Mouse (Mus musculus) left cerebral cortex, postnatal 4 days (tissue): ENCODE measurements around the gene Pfkfb4. TPM values are rescaled to one million over a fixed set of nuclear protein-coding genes. Genes with fewer than 3 reads are reported as not detected.

Source experiments
- DNase-seq: peaks from one replicate; pipeline ENCODE4 v3.0.0-alpha.2; 2022
- intact Hi-C: fragments of 180-260 bp; cut with DNase I; formaldehyde crosslinking; loops from one replicate; pipeline ENCODE4 v1.15.1; 2025
- microRNA-seq: library from miRNA; unstranded; fragments of <30 nt; microRNA quantifications from one replicate; pipeline ENCODE4 v1.2.0, GENCODE M21; 2022
- total RNA-seq, 2 experiments: library from RNA; stranded (reverse); gene quantifications; 2 replicates each; pipeline ENCODE4 v1.2.3; 2021

Pfkfb4 gene
- total RNA-seq, 2 experiments from 2014 or later = 25.5 to 25.8 TPM

DNA sequence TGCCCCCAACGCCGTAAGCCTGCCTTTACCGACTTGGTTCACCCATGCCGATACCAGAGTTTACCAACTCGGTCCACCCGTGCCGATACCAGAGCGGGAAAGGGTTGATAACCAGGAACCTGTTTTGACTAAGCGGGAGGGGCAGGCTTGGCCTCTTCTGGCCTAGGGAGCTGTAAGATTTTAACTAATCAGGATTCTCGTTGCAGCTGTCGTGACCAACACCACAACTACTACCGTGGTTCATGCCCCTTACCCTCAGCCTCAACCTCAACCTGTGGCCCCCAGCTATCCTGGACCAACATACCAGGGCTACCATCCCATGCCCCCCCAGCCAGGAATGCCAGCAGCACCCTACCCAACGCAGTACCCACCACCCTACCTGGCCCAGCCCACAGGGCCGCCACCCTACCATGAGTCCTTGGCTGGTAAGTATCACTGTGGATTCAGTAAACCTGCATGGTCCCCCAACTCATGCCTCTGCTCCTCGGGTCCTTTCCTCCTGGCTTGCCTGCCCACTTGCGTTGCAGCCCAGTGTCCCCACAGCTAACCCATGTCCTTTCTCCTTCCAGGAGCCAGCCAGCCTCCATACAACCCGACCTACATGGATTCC lies 64.6 kb downstream of the Pfkfb4 start:
- intact Hi-C loops = loop anchor here (5.0 kb wide), 1 partner anchor 54 kb away; no protein-coding TSS in a partner anchor
- DNase-seq = no peak

DNA sequence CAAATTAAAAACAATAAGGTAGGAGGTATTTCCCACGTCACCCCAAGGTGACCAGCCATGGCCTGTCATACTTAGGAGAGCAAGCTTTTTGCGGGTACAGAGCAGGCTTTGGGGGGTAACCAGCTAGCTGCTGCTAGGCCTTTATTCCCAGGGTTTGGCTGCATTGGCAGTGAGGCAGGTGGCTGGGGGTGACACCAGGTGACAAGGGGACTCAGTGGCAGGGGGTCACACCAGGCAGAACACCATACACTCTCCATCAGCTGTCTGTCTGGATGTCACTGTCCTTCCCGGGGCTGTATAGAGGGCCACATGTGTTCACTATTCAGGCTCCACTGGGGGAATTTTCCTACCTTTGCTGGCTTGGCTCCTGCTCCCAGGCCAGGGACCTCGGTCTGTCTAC lies 65.3 kb downstream of the Pfkfb4 start:
- no peak for DNase-seq
- intact Hi-C loops = loop anchor here (5.0 kb wide), 1 partner anchor 55 kb away; no protein-coding TSS in a partner anchor

DNA sequence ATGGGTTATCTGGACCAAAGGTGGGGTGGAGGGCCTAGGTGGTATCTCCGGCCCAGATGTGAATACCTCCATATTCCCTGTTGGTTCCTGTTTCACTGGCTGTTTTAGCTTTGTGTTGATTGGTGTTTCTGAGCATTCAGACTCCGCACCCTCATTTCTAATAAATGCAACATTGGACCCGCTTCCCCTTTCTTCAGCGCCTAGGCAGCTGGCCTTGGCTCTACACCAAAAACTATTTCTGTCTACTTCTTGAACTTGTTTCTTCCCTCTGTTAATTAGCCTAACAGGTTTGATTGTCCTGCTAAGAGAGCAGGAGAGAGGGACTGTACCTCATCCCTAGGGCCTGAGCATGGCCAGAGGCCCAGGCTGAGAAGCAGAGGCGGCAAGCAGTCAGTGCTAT lies 66.0 kb downstream of the Pfkfb4 start:
- intact Hi-C loops = loop anchor here (5.0 kb wide), 1 partner anchor 55 kb away; no protein-coding TSS in a partner anchor
- no peak for DNase-seq

DNA sequence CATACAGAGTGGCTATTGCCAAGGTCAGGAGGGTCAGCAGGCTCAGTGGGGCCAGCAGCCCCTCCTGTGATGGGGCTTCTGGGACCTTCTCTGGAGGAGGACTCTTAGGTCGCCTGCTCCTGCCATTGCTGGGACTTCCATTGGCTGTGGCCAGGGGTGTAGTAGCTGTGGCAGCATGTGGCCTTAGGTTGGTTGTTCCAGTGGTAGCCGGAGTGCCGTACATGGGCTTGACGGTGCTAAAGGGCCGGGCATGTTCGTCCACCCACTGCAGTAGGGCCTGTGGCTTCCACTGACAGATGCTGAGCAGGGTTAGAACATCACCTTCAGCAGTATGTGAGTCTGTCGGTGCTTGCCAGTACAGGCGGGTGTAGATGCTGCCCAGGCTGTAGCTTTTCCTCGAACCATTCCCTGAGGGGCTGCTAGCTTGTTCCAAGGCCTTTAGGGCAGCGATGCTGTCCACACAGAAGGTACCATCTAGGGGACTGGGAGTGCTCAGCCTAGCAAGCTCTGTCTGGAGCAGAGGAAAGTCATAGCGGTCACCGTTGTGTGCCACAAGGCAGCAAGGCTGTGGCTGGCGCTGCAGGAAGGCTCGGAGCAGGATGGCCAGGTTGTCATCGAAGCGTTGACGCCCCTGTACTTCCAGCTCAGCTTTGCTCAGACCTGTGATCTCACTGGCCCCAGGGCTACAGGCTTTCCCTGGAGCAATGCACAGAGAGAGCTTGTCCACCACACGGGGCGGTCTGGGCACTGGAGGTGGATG lies 66.6 kb downstream of the Pfkfb4 start:
- DNase-seq = no peak
- intact Hi-C loops = loop anchor here (5.0 kb wide), 1 partner anchor 56 kb away; no protein-coding TSS in a partner anchor

DNA sequence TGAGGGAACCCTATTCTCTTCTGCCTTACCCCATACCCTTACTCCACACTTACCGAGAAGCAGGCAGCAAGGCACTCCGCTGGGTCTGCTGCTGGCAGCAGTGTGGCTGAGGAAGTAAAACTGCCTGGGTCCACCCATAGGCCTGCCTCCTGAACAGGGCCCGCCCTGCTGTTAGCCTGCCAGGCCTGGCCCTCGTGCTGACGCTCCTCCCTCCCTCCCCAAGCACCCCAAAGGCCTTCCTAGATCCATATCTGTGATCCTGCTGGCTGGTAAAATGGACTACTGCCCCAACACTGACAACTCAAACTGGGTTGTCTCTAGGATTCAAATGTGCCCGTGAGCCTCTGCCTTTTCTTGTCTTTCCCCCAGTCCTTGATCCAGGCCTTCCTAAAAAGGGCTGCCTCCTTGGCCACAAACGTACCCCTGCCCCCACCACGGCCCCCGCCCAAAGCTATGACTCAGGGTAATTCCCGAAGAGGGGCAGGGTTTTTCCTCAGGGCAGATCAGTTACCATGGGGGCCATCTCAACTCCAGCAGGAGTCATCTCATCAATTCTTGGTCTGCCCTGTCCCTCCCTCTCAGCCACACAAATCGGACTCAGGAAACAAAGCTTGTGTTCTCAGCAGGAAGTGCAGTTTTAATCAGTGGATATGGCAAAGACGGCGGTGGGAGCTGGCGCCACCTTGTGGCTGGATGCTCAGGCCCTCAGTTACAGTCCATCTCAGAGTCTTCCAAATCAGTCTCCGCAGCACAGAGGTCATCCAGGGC lies 67.7 kb downstream of the Pfkfb4 start, which contains the start of gene Trex1:
Gene Trex1, minus strand, starts transcription at position 599 of the 768 bp plus-strand sequence.
- peak; percentile 88 for DNase-seq
- intact Hi-C loops = loop anchor here (5.0 kb wide), 1 partner anchor 57 kb away; no protein-coding TSS in a partner anchor

DNA sequence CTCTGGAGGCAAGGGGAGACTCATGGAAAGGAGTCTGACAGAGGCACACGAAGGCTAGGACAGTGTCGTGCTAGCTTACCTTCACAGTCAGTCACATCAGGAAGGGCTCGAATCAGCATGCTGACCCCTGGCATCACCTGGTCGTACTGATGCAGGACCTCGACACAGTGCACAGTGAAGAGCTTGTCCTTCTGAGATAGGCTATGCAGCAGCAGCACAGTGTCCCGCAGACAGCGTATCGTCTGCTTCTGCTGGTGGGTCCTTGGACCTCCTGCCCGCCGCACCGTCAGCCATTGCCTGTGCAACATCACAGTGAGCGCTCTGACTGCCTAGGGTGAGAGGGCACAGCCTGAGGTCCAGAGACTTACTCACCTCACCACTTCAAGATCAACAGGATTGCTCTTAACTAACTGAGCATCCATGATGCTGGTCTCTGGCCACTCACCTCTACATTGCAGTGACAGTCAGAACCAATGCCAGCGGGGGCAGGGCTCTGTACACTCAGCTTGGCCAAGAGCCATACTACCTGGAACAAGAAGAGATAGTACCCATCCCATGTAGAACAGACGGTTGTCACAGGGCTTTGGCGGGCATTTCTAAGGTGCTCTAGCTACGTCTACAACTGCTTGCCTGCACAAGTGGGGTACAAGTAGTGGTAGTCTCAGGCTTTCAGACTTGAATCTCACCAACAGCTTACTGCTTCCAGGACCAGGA lies 68.8 kb downstream of the Pfkfb4 start:
- no peak for DNase-seq
- intact Hi-C loops = loop anchor here (10.0 kb wide), 1 partner anchor 1044 kb away; no protein-coding TSS in a partner anchor

DNA sequence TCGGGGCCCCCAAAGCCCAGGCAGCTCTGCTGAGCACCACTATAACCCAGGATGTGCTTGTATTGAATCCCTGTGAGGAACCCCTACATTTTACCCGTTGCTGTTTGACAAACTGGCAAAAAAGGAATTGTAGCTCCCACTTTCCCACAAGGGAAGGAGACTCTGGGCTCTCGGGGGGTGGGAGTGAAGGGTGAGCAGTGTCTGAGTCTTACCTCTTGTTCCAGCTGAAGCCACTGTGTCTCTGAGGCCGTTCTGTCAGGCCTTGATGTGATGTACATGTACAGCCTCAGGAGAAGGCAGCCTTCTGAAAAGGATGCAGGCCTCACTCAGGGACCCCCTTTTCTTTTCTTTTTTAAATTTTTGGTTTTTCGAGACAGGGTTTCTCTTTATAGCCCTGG lies 69.3 kb downstream of the Pfkfb4 start:
- no peak for DNase-seq
- intact Hi-C loops = loop anchor here (10.0 kb wide), 1 partner anchor 1044 kb away; no protein-coding TSS in a partner anchor

DNA sequence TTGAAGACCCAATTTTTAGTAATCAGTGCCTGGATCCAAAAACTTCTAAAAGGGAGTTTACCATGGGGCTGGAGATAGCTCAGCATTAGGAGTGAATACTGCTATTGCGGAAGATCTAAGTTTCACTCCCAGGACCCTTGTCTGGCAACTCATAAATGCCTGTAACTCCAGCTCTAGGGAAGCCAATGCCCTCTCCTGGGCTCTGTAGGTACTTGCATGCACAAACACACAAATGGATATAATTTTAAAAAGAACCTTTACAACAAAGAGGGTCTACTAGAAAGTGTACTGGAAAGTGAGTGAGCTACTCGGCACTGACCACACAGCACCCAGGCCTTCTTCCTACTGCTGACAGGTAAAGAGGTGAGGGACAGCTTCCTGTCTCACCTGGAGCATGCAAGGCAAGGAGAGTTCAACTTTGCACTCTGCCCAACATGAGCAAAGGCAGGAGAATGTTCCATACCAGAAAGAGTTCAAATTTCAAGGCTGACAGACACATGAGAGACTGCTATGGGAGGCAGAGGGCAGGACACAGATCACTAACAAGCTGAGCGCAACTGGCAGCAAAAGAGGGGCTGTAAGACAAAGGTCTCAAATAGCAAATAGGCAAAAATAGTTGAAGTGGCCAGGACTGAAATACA lies 76.6 kb downstream of the Pfkfb4 start:
- DNase-seq = no peak
- intact Hi-C loops = loop anchor here (10.0 kb wide), 1 partner anchor 1037 kb away; no protein-coding TSS in a partner anchor

DNA sequence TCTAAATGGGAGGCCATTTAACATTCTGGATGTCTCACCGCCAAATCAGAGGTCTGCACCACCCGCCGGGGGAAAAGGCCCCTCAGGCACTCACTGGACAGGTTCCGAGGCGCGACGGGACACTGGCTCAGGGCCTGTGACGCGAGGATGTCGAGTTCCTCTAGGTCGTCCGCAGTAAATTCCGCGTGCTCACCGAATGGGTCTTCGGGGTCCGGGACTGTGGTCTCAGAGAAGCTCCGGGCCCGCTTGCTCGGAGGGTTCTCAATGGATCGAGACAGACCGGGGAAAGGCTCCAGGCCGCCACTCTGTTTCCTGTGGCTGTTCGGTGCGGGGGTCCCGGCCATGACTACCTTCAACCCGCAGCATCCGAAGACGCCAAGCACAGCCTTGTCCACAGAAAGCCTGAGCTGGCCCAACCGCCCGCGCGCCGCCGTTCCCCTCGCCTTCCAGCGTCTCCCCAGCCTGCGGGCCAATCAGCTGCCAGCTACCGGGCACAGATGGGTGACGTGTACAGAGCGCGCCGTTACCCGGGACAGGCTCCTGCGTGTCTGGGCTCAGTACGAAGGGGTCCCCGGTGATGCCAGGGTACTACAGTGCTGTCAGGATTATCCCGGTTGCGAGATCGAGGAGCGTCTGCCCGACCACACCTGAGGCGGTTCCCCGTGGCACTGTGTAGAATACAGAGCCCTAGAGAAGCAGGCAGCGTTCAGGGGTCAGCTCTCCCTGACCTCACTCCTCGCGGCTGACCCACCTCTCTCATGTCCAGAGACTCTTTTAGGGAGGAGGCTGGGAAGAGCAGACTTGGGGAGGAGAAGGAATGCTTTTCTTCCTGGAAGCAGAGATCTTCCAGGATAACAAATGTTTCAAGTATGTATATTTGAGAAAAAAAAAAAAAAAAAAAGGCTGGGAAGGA lies 82.3 kb downstream of the Pfkfb4 start, which contains the start of gene Atrip:
Gene Atrip, minus strand, starts transcription at position 464 of the 913 bp plus-strand sequence.
- intact Hi-C loops = no loop called here
- peak; percentile 95 for DNase-seq

DNA sequence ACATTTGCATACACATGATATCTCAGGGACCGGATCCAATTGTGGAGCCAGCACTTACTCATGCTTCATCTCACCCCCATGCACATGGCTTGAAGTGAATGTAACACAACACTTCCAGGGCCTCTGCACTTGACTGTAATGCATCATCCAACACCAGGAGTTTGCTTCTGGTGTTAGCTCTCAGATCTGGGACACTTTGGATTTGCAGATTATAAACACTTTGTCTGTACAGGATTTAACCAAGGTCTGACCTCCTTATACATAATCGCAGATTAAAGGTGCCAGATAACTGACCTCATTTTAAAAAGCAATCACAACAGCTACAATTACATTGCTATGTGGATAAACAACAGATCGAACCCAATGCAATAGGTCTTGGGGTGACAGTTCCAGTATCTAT lies 88.9 kb downstream of the Pfkfb4 start:
- intact Hi-C loops = no loop called here
- DNase-seq = no peak

DNA sequence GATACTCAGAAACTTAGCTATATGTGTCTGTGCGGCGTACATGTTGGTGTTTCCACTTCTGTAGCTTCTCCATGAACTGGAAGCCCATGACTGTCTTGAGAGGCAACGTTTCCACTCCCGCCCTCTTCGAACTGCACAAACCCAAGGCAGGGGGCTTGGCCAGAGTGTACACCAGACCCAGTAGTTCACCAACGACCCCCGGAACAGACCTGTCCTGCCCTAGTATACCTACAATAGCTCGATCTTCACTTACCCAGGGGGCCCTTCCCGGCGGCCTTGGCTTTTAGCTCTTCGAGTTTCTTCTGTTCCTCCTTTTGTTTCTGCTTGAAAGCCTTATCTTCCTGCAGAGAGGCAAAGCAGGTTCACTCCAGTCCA lies 90.2 kb downstream of the Pfkfb4 start:
- no peak for DNase-seq

More for the DNA sequence above, 90.2 kb downstream of the Pfkfb4 start:
- intact Hi-C loops = no loop called here

Small RNA genes within 50 kb of the gene (microRNA-seq; reads per million reads assigned to microRNA genes)
- gene Mir711 = not detected

Other genes with a start within 250 kb of the Pfkfb4 start
- 100 to 1,000 TPM; 188 to 206 TPM for gene Ip6k2, start 208.0 kb upstream of the Pfkfb4 start, total RNA-seq
- 10 to 100 TPM; 28.9 to 35.9 TPM for gene Nckipsd, start 183.4 kb upstream of the Pfkfb4 start, total RNA-seq
- 100 to 1,000 TPM; 103 to 112 TPM for gene Celsr3, start 165.5 kb upstream of the Pfkfb4 start, total RNA-seq
- gene Slc26a6, start 138.5 kb upstream of the Pfkfb4 start, total RNA-seq = 10 to 100 TPM; 22.8 to 27.4 TPM
- under 1 TPM in 1 of 2 experiments, not detected in 1; 0.38 TPM for gene Tmem89, start 77.2 kb upstream of the Pfkfb4 start, total RNA-seq
- 100 to 1,000 TPM; 292 to 300 TPM for gene Uqcrc1, start 55.1 kb upstream of the Pfkfb4 start, total RNA-seq
- 1 to 10 TPM; 6.2 to 8.1 TPM for gene Col7a1, start 38.2 kb upstream of the Pfkfb4 start, total RNA-seq
- under 1 TPM in 1 of 2 experiments, not detected in 1; 0.78 TPM for gene Ucn2, start 5.8 kb upstream of the Pfkfb4 start, total RNA-seq
- gene Shisa5, start 46.8 kb downstream of the Pfkfb4 start, total RNA-seq = 10 to 100 TPM; 48.3 to 54.7 TPM
- gene Trex1, start 68.0 kb downstream of the Pfkfb4 start, total RNA-seq = 10 to 100 TPM; 14.8 to 15.1 TPM
- 10 to 100 TPM; 33.4 to 37.4 TPM for gene Atrip, start 82.3 kb downstream of the Pfkfb4 start, total RNA-seq
- gene Ccdc51, start 90.7 kb downstream of the Pfkfb4 start, total RNA-seq = 1 to 10 TPM; 7.9 to 8.4 TPM
- 100 to 1,000 TPM; 385 to 398 TPM for gene Tma7, start 90.8 kb downstream of the Pfkfb4 start, total RNA-seq
- 100 to 1,000 TPM in 1 of 2 experiments, 10 to 100 TPM in 1; 90.0 to 105 TPM for gene Plxnb1, start 103.6 kb downstream of the Pfkfb4 start, total RNA-seq
- gene Fbxw21, start 170.3 kb downstream of the Pfkfb4 start, total RNA-seq = not detected
- gene Fbxw13, start 204.2 kb downstream of the Pfkfb4 start, total RNA-seq = not detected
- gene Fbxw20, start 243.0 kb downstream of the Pfkfb4 start, total RNA-seq = not detected